Mouse (Mus musculus) embryonic fibroblast, embryonic 13.5 days (primary cell): ENCODE data around the gene Fgr.

ENCODE experiments used
- CTCF ChIP-seq: IDR thresholded peaks from 2 replicates; pipeline ENCODE4 v1.5.1; 2011; ENCODE audit warnings: mild to moderate bottlenecking, control low read depth, low read length, moderate library complexity, borderline replicate concordance; ENCODE audit not compliant: insufficient read depth
- POLR2A ChIP-seq: IDR thresholded peaks from 2 replicates; pipeline ENCODE4 v1.6.1; 2011; ENCODE audit warnings: low read depth, mild to moderate bottlenecking, control low read depth, low read length, moderate library complexity

GRCm38 (mm10) chr4:132932752-132933404 is 41.0 kb upstream of the Fgr start:
- TF ChIP-seq CTCF (no peak), POLR2A (no peak)
